Mouse (Mus musculus) forebrain, embryonic 11.5 days (tissue): ENCODE results near the gene Ndufv2. TPM values are rescaled to one million over a fixed set of nuclear protein-coding genes. Genes with fewer than 3 reads are reported as not detected.

Experiments
- ATAC-seq: fragments of 200-750 bp; cut with Nextera tagmentation; replicated peaks from 2 replicates; pipeline ENCODE4 v1.8.0; 2017; ENCODE audit warnings: moderate TSS enrichment; ENCODE audit not compliant: low FRiP score
- DNase-seq: peaks from one replicate; pipeline ENCODE4 v3.0.0-alpha.2; 2017; ENCODE audit warnings: low spot score
- H3K27ac ChIP-seq: fragments of 300-500 bp; sonication (generic); 2 replicates; pipeline ENCODE4 v1.5.1; 2014; ENCODE audit warnings: low read depth, low read length
- H3K27me3 ChIP-seq: fragments of 300-500 bp; sonication (generic); 2 replicates; pipeline ENCODE4 v1.6.1; 2014; ENCODE audit warnings: mild to moderate bottlenecking, low read length, mixed read lengths; ENCODE audit not compliant: control insufficient read depth, insufficient read depth
- H3K36me3 ChIP-seq: fragments of 300-500 bp; sonication (generic); 2 replicates; pipeline ENCODE4 v1.6.1; 2014; ENCODE audit warnings: mild to moderate bottlenecking, low read length, moderate library complexity, mixed read lengths; ENCODE audit not compliant: control insufficient read depth, insufficient read depth
- H3K4me1 ChIP-seq: fragments of 300-500 bp; sonication (generic); replicated peaks from 2 replicates; pipeline ENCODE4 v1.6.1; 2014; ENCODE audit warnings: low read length, mixed read lengths; ENCODE audit not compliant: control insufficient read depth, insufficient read depth
- H3K4me2 ChIP-seq: fragments of 300-500 bp; sonication (generic); 2 replicates; pipeline ENCODE4 v1.6.1; 2014; ENCODE audit warnings: low read depth, mild to moderate bottlenecking, low read length, moderate library complexity, mixed read lengths; ENCODE audit not compliant: severe bottlenecking
- H3K4me3 ChIP-seq: fragments of 300-500 bp; sonication (generic); 2 replicates; pipeline ENCODE4 v1.5.1; 2014; ENCODE audit warnings: low read depth, low read length
- H3K9ac ChIP-seq: fragments of 300-500 bp; sonication (generic); 2 replicates; pipeline ENCODE4 v1.6.1; 2014; ENCODE audit warnings: low read length
- H3K9me3 ChIP-seq: fragments of 300-500 bp; sonication (generic); 2 replicates; pipeline ENCODE4 v1.6.1; 2016; ENCODE audit warnings: low read length, mixed read lengths; ENCODE audit not compliant: control insufficient read depth
- WGBS: fragments of 180-500 bp; shearing (Covaris S2); extraction: QIAGEN DNeasy Blood & Tissue Kit; methylation state at CpG from one replicate; pipeline ENCODE4 v1.1.7; 2014; 5-methylcytosine and 5-hydroxymethylcytosine counted together
- polyA plus RNA-seq: library from polyadenylated mRNA; unstranded; fragments of >200 nt; fragmentation: Nextera tagmentation; extraction: Ambion mirVana; gene quantifications from 2 replicates; pipeline ENCODE4 v1.2.1, GENCODE M21; 2014

Gene Ndufv2
- polyA plus RNA-seq, 1 experiment from 2014 or later, result 317 TPM

GRCm38 (mm10) chr17:66100566-66101379, 586 bp downstream of the Ndufv2 start:
- H3K27me3 ChIP-seq, result no peaks in the 10 kb centered on the region
- under 1% methylated on average over 41 of the region's 41 CpGs for WGBS
- H3K4me1 ChIP-seq, result peaks cover 7% of the 10 kb centered on the region; the same call in 1 of the 2 replicates
- DNase-seq (no peak), ATAC-seq (no peak)
- no peaks in the 10 kb centered on the region for H3K9me3 ChIP-seq
- peak overlapping the region; percentile 92 for H3K4me2 ChIP-seq
- peak overlapping the region; percentile 92 for H3K9ac ChIP-seq
- H3K27ac ChIP-seq, result peak overlapping the region; percentile 83
- H3K4me3 ChIP-seq, result peak overlapping the region; percentile 89
- no peaks in the 10 kb centered on the region for H3K36me3 ChIP-seq

- Histone ChIP-seq H3K9ac (no peak overlapping the region), H3K9me3 (no peaks in the 10 kb centered on the region), H3K4me1 (no peaks in the 10 kb centered on the region; the same call in 1 of the 2 replicates), H3K27ac (no peak overlapping the region), H3K4me3 (no peak overlapping the region), H3K36me3 (peaks cover 2% of the 10 kb centered on the region; the same call in 1 of the 2 replicates), H3K27me3 (no peaks in the 10 kb centered on the region), H3K4me2 (no peak overlapping the region)
- ATAC-seq (no peak), DNase-seq (no peak)
- 87% methylated on average over 3 of the region's 3 CpGs for WGBS
These were observed 8.7 kb downstream of the Ndufv2 start for GRCm38 (mm10) chr17:66092664-66093063.

GRCm38 (mm10) chr17:66092065-66092464, 9.3 kb downstream of the Ndufv2 start:
- no peak for DNase-seq
- no peak for ATAC-seq
- Histone ChIP-seq H3K27me3 (no peaks in the 10 kb centered on the region), H3K36me3 (peaks cover 5% of the 10 kb centered on the region; the same call in 1 of the 2 replicates), H3K4me1 (no peaks in the 10 kb centered on the region; the same call in 1 of the 2 replicates), H3K9ac (no peak overlapping the region), H3K4me2 (no peak overlapping the region), H3K27ac (no peak overlapping the region), H3K9me3 (no peaks in the 10 kb centered on the region), H3K4me3 (no peak overlapping the region)
- 96% methylated on average over 2 of the region's 2 CpGs for WGBS

GRCm38 (mm10) chr17:66091392-66091791, 10.0 kb downstream of the Ndufv2 start:
- Histone ChIP-seq H3K9ac (no peak overlapping the region), H3K27ac (no peak overlapping the region), H3K4me3 (no peak overlapping the region), H3K36me3 (peaks cover 5% of the 10 kb centered on the region; the same call in 1 of the 2 replicates), H3K4me1 (no peaks in the 10 kb centered on the region), H3K9me3 (no peaks in the 10 kb centered on the region), H3K4me2 (no peak overlapping the region), H3K27me3 (no peaks in the 10 kb centered on the region)
- WGBS, result 97% methylated on average over 2 of the region's 2 CpGs
- ATAC-seq, result no peak
- DNase-seq, result no peak

- ATAC-seq, result no peak
- Histone ChIP-seq H3K36me3 (peaks cover 5% of the 10 kb centered on the region; the same call in 1 of the 2 replicates), H3K4me3 (no peak overlapping the region), H3K4me2 (no peak overlapping the region), H3K9me3 (no peaks in the 10 kb centered on the region), H3K27me3 (no peaks in the 10 kb centered on the region), H3K4me1 (no peaks in the 10 kb centered on the region), H3K9ac (no peak overlapping the region), H3K27ac (no peak overlapping the region)
- no peak for DNase-seq
These were observed 11.1 kb downstream of the Ndufv2 start for GRCm38 (mm10) chr17:66090251-66090650.

- peaks cover 5% of the 10 kb centered on the region; the same call in 1 of the 2 replicates for H3K36me3 ChIP-seq
- no peak overlapping the region for H3K27ac ChIP-seq
- H3K27me3 ChIP-seq, result no peaks in the 10 kb centered on the region
- no peak overlapping the region for H3K4me3 ChIP-seq
- WGBS, result 90% methylated on average over 1 of the region's 1 CpGs
- H3K9me3 ChIP-seq, result no peaks in the 10 kb centered on the region
- H3K9ac ChIP-seq, result no peak overlapping the region
- no peaks in the 10 kb centered on the region for H3K4me1 ChIP-seq
- H3K4me2 ChIP-seq, result no peak overlapping the region
- DNase-seq (no peak), ATAC-seq (no peak)
These were observed 16.3 kb downstream of the Ndufv2 start for GRCm38 (mm10) chr17:66085038-66085437.

- no peaks in the 10 kb centered on the region for H3K9me3 ChIP-seq
- H3K9ac ChIP-seq, result no peak overlapping the region
- 93% methylated on average over 1 of the region's 1 CpGs for WGBS
- DNase-seq (no peak), ATAC-seq (no peak)
- H3K4me1 ChIP-seq, result no peaks in the 10 kb centered on the region
- H3K4me3 ChIP-seq, result no peak overlapping the region
- H3K36me3 ChIP-seq, result peaks cover 5% of the 10 kb centered on the region; the same call in 1 of the 2 replicates
- H3K27ac ChIP-seq, result no peak overlapping the region
- no peaks in the 10 kb centered on the region for H3K27me3 ChIP-seq
- H3K4me2 ChIP-seq, result no peak overlapping the region
These were observed 16.9 kb downstream of the Ndufv2 start for GRCm38 (mm10) chr17:66084486-66084885.

GRCm38 (mm10) chr17:66077437-66077850, 23.9 kb downstream of the Ndufv2 start:
- H3K9ac ChIP-seq, result peak overlapping the region; percentile 72
- WGBS, result 1% methylated on average over 23 of the region's 23 CpGs
- peak overlapping the region; percentile 91 for H3K4me3 ChIP-seq
- peak overlapping the region; percentile 76 for H3K4me2 ChIP-seq
- no peaks in the 10 kb centered on the region for H3K9me3 ChIP-seq
- peak; percentile 76 for ATAC-seq
- no peak overlapping the region for H3K27ac ChIP-seq
- H3K4me1 ChIP-seq, result no peaks in the 10 kb centered on the region
- H3K27me3 ChIP-seq, result 0 out of 2 replicates have a peak, but pooled peaks cover 2% of the 10 kb centered on the region
- no peak for DNase-seq
- no peaks in the 10 kb centered on the region; the same call in 1 of the 2 replicates for H3K36me3 ChIP-seq
